Mouse (Mus musculus) lung, postnatal 36 days (tissue): ENCODE measurements around the gene Slc4a8.
A peak's percentile ranks its signal among the peaks of the same experiment; 100 is the strongest.

Source experiments
- DNase-seq: peaks from one replicate; pipeline ENCODE4 v3.0.0; 2022; ENCODE audit warnings: mixed read lengths

Gene Slc4a8

DNA sequence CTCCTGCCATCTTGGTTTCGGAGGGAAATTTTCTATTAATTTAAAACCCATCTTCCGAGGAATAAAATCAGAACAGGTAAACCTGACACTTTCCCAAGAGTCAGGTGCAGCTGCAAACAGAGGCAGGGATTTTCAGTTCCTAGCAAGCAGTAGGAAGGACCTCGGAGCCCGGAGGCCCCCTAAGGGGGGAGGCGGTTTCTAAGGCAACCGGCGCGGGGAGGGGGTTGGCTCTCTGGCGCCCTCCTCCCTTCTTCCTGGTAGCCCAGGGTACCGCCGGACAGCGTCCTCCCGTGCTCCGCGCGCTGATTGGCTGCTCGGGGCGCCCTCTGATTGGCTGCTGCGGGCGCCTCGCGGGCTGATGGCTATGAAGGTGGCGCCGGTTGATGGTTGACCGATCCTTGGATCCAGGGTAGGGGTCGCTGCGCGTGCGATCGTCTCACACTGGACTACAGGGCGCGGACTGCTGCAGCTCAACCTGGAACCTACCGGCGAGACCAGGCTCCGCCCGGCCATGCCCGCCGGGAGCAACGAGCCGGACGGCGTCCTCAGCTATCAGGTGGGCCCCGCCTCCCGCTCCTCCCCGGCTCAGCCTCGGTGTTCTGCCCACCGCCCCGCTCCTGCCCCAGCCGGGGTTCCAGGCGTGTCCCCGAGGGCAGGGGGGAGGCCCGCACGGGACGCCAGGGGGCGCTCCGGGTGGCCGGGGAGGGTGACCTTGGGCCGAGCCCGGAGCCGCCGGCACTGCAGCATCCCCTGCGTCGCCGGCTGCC is at the start of gene Slc4a8:
Gene Slc4a8 (plus strand): TSS at position 329 of the 767 bp plus-strand sequence.
- DNase-seq = peak; percentile 88

DNA sequence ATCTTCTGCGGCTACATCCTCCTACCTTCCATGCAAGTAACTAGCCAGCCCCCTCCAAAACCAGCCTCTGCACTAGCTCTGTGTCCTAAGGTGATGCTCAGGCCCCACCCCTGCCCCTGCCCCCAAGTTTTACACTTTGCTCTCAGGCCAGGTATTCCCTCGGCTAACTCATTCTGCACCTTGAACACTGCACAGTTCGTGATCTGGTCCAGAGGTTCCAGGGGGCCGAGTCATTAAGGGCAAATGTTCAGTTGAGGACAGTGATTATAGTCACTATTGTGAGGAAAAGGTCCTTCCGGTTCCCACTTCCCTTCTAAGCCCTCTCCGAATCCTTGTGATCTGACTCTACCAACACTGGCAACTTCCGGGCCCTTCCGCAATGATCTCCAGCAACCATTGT is 47.1 kb upstream of the Slc4a8 start:
- no peak for DNase-seq

DNA sequence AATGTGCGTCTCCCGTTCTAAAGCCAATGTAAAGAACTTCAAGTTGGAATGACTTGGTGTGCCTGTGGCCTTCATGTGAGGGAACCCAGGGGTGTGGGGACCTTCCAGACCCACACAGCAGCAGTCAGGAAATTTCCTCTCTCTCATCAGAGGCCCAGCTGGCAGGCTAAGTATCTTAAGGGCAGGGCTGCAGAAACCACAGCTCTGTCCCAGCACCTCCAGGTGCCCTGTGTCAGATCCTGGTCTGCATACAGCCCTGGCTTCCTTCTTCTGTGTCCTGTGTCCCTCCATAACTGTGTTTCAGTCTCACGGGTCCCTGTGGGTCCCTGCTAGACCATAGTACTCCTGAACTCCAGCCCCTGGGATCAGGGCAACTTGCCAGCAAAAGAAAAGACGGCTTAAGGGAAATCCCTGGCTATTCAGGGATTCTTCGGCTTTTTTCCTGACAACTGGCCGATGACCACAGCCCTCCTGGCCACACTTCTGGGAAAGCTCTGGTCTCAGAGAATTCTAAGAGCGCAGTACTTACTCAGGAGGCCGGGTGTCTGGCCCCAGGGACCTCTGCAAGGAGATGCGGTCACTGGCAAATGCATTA is 46.1 kb upstream of the Slc4a8 start:
- no peak for DNase-seq

DNA sequence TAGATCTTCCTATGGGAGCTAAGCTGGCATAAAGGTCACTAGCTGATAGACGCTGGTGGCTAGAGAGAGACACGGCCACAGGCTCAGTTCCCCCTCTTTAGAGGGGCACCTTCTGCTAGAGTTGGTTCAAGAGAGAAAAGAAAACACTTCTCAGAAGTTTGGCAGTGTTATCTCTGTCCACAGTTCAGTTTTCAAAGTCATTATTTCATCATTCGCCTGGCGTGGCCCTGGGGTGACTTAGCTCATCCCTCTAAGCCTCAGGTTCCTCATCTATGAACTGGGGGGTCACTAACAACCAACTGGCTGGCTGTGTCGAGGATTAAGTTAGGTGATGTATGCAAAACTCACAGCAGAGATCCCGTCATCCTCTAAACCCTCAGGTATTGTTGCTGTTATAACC is 43.6 kb upstream of the Slc4a8 start:
- no peak for DNase-seq

DNA sequence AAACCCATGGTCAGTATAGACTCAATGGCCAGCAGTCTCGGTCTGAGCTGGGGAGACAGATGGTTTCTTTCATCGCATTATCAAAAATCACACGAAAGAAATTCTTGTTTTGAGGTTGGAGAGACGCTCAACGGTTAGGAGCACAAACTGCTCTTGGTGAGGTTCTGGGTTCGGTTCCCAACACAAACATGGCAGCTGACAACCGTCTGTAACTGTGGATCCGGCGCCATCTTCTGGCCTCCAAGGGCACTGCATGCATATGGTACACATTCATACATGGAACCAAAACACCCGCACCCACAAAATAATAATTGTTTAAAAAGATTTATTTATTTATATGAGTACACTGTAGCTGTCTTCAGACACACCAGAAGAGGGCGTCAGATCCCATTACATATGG is 43.0 kb upstream of the Slc4a8 start:
- DNase-seq = peak; percentile 17

DNA sequence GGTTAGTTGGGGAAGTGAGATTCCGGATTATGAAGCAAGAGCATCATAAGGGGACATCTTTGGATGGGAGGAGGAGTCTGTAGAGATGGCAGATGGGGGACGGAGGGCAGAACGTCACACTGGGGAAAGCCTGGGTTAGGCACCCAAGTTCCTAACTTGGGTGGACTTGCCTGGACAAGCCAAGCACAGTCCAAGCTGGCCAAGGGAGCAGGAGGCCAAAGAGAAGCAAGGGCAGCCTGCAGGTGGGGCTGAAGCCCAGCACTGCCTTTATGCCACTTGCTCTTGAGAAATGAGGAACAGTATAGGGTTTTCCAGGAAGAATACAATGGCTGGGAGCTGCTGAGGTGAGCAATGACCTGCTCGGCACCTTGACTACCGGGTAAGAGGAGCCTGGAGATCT is 42.3 kb upstream of the Slc4a8 start:
- no peak for DNase-seq

DNA sequence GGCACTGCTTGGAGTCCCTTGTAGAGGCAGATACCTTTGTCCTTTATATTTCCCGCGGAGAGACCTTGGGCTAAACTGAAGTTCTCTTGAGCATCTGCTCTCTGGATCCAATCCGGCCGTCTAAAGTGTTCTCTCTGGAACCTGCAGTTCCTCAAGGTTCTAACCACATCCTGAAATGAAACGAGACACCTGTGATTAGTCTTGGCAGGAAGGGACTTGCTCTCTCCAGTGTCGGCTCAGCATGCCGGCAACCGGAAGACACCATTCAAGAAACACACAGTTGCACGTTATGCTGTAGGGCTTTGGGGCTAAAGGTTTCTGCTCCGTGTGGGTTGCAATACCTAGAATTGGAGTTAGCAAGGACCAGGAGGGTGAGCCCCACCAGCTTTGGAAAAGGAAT is 41.5 kb upstream of the Slc4a8 start:
- no peak for DNase-seq

DNA sequence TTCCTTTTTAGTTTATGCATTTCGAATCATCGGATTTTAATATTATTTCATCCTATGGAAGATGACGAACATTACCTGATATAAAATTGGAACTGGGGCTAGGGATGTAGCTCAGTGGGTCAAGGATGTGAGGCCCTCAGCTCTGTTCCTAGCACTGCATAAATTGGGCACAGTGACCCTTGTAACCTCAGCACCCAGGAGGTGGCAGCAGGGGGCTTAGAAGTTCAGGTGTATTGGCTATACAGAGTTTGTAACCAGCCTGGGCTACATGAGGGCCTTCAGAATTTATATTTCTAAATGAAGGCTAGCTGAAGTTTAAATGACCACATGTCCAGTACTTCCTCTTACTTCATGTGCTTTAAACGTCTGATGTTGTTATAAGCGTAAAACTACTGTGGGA is 40.1 kb upstream of the Slc4a8 start:
- DNase-seq = no peak

DNA sequence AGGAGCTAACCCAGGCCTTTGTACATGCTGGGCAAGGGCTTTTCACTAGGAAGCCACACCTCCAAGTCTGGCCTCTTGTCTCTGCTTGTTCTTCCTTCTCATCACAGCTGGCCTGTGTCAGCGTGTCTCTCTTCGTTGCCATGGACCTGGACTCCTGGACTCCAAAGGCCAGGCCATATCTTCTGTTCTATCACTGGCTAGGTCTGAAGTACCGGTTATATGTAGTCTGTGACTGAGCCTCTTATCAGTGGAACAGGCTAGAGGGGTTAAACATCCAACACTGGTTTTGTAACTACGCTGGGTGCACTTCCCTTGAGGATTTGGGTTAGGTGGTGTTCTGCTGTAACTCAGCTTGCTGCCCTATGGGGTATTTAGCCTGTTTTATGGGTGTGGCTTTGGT is 39.5 kb upstream of the Slc4a8 start:
- no peak for DNase-seq

DNA sequence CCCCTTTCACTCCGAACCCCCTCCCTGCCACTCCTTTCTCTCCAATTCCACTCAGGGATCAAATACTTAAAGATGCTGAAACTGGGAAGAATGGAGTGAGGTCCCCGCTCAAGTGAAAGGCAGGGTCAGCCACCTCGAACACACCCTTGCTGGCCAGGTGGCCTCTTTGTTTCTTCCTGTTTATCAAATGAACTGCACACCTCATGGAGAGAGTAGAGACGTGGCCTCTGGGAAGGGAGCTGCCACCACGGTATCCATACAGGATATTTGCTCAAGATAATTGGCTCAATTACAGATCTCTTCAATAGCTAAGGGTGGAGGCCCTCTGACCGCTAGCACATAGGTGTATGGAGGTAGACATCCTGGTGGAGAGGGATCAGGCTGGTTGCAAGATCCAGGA is 39.0 kb upstream of the Slc4a8 start:
- DNase-seq = no peak

DNA sequence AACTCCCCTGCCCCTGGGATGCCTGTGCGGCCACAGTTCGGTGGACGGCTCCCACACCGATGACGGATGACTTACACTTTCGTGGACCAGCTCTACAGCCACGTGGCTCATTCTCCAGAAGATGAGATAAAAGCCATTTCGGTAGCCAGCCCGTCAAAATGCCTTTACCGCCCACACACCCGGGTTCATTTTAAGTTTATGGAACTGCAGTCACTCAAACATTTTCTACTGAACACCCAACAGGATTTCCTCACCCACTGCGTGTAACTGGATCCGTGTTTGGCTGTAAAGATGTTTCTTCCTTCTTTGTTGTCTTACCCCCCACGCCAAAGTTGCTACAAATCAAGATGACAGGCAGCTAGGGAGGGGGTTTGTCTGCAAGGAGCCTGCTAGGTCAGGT is 38.0 kb upstream of the Slc4a8 start:
- no peak for DNase-seq

DNA sequence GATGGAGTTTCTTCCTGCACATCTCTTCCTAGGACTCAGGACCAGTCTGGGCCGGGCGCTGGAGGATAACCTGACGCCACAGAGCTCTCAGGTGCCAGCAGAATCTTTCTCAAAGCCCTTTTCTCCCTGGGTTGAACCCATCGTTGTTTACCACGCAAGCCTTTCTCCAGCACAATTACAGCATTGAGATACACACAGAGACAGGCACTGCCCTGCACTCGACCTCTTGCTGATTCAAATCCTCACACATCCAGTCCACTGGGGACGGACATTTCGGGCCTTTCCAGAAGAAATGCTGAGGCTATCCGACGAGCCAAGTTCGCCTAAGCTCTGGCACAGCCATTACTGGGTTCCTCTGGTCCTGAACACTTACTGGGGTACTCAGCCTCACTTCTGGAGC is 34.8 kb upstream of the Slc4a8 start:
- no peak for DNase-seq

DNA sequence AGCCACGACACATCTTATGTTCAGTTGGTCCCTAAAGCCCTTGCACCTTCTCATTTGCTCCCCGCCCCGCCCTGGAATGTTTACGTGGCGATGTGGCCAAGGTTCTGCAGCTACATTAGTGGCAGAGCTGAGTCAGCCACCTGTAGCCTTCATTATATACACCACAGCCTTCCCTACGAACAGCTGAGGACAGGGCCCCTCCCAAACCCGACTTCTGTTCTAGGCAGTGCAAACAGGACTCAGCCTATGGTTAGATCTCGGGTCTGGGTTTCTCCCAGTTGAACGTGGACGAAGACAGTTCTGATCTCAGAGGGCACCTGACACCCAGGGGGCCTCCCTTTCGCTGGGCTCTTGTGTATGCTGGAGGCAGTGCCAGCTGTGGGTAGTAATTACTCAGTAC is 33.7 kb upstream of the Slc4a8 start:
- DNase-seq = no peak

DNA sequence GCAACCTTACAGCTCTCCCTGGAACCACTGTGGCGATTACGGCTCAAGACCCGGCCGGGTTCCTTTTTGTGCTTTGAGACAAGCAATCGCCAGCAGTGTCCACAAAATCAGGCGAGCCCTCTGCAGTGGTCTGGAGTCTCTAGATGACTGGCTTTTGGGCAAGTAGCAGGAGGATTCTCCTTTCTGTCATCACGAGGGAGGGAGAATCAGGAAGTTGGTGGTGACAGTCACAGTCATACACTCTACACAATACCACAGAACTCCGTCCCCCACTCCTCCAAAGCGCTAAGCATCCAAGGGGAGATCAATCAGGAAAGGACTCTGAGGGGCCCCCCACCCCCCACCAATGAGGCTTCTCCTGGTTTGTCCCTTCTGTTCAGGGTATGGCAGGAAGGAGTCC is 33.0 kb upstream of the Slc4a8 start:
- no peak for DNase-seq

DNA sequence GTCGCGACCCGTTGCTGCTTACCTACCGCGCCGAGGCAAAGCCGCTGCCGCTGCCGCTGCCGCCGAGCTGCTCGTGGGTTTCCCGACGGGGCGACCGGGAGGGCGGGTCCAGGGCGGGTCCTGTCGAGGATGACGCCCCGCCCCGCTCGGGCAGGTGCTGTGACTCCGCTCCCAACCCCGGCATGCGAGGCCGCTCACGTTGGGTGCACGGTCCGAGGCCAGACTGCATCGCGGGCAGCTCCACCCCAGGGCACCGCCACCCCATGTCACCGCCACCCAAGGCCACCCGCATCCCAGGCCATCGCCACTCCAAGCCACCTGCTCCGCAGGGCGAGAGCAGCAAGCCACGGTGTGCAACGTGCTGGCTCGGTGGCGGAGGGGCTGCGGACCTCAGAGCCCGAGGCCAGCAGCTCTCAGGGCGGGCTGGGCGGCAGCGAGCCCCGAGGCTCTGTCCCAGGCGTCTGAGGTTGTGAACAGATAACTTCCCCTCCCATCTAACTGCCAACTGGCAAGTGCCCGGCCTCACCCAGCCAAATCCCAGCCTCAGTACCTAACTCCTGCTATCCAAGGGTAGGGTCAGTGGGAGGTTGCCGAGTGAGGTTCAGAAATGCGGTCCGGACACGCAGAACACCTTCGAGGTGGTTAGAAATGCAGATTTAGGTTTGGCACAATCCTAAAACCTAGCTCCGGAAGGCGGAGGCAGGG is 32.1 kb upstream of the Slc4a8 start, which contains the start of gene Galnt6:
Gene Galnt6 (minus strand): TSS at position 96 of the 705 bp plus-strand sequence.
- peak; percentile 45 for DNase-seq

DNA sequence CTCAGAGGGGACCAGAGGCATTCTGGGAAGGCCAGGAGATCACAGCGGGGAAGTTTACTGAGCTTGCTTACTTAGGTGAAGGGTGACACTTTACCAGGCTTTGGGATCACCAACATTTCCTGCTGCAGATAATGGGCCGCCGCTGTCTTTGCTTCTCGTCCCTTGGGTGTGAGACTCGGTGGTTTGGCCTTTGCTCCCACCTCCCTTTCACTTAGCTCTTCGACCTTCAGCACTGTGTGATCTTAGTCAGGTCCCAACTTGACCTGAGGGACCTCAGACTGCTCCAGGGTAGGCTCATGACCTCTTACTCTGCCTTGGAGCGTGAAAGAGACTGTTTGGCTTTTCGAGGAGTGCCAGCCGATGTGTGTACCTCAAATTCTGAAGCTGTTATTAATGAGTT is 30.5 kb upstream of the Slc4a8 start:
- no peak for DNase-seq

DNA sequence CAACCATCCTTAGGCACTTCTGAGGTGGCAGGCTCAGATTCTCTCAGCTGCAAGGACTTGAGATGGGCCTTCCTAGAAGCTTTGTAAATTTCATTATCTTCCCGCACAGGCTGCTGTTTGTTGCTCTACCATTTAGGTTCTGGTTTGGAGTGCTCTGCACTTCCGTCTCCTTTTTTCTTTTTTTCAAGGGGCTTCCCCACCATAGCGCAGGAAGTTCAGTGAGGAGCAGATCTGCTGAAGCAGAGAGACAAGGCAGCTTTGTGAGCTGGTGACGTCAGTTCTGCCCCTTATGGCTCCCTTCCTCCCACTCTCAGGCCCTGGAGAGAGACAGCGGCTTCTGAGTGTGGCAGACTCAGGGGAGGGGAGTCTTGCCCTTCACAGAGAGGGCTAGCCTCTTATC is 29.0 kb upstream of the Slc4a8 start:
- DNase-seq = peak; percentile 43

DNA sequence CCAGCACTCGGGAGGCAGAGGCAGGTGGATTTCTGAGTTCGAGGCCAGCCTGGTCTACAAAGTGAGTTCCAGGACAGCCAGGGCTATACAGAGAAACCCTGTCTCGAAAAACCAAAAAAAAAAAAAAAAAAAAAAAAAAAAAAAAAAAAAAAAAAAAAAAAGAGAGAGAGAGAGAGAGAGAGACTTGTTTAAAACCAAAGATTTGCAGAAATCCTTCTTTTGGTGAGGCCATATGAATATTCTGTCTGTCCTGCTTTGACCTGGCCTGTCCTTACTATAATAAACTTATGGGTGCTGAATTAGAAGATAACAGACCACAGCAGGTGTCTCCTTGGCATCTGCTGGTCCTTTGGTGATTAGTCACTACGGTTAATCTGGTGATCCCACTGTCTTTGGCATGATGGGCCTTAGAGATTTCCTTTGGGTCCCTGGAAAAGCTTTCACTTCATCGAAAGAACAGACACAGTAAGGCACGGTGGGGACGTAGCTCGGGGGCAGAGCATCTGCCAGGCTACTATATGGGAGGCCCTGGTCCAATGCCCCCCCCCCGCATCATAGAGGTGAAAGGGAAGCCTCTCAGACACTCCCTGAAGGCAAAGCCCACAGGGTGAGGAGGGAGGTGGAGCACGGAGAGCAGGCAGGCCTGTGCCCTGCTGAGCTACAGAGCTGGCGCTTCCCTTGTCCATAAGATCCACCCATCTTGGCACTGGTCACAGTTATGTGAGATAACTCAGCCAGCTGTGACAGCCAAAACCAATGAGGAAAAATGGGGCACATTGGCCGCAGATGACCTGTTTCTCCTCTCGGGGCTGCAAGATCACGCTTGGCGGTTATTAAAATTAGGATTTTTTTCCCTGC is 26.2 kb upstream of the Slc4a8 start:
- no peak for DNase-seq

DNA sequence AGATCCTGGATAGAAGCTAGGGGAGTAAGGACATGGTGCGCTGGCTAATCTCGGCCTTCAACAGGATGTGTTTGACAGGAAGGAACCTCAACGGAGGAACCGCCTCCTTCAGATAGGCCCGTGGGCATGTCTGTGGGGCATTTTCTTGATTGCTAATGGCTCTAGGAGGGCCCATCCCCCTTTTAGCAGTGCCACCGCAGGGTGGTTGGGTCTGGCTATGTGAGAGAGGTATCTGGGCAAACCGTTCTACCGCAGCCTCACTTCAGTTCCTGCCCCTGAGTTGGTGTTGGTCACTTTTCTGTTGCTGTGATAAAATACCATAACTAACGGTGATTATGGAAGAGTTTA is 25.6 kb upstream of the Slc4a8 start:
- DNase-seq = no peak

DNA sequence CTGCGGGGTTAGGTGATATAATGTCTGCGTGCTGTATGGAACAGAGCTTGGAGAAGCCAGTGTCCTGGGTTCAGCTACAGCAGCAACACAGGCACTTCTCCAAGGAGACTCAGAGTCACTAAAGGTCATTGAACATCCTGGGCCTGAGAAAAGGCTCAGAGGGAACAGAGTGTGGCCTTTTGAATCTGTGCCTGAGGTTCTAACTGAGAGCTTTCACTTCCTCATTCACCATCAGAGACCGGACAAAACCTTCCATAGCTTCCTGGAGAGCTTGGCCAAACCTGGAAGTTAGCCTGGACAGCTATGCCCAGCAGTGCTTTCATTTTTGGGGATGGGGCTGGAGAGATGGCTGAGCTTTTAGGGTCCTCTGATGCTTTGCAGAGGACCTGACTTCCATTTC is 23.9 kb upstream of the Slc4a8 start:
- no peak for DNase-seq

DNA sequence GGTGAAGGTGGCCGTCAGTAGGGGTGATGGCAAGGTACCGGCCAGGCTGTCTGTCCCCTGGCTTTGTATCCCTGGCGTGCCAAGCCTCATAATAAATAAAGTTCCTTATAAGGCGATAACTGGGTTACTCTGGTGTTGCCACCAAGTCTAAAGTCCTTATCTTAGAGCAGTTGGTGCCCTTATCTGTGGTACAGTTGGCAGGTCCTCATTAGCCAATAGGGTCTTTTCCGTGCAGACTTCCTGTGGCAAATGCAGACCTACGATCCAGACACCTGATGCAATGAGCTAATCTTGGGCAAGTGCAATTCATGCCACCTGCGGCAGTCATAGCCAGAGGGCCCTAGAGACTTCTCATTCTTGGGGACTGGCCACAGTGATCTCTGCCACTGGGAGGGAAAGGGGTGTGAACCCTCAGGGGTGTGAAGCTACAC is 23.2 kb upstream of the Slc4a8 start:
- no peak for DNase-seq

DNA sequence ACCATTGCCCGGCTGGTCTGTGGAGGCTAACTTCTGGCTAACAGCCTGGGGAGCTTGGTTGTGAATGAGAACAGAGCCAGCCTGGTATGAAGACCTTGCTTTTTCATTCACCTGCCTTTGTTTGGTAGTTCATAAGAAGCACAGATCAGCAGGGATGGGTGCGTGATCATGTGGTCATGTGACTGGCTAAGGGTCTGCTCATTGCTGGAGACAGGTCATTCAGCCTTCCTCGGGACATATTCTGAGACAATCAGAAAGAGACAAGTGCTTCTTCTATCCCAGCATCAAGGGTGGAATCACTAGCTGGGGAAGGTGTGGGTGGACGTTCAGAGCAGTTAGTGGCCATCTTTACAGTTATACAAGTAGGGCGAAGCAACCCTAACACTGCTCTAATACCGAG is 22.1 kb upstream of the Slc4a8 start:
- DNase-seq = no peak

DNA sequence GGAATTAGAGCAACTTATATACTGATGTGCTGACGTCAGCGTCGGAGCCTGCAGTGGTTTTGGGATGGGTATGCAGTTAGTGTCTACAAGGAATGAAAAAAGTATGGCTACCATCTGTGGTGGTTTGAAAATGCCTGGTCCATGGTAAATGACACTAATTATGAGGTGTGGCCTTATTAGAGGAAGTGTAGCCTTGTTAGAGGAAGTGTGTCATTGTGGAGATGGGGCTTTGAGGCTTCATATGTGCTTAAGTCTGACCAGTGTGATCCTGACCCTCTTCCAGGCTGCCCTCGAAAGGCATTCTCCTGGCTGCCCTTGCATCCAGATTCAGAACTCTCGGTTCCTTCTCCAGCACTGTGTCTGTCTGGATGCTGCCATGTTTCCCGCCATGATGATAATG is 18.3 kb upstream of the Slc4a8 start:
- DNase-seq = no peak
